Mouse (Mus musculus): ENCODE data around the gene Rgs6. TPM values are rescaled to one million over a fixed set of nuclear protein-coding genes. Genes with fewer than 3 reads are reported as not detected.

The Rgs6 gene
- polyA plus RNA-seq, 1 experiment from 2014 or later = 0.69 TPM

DNA sequence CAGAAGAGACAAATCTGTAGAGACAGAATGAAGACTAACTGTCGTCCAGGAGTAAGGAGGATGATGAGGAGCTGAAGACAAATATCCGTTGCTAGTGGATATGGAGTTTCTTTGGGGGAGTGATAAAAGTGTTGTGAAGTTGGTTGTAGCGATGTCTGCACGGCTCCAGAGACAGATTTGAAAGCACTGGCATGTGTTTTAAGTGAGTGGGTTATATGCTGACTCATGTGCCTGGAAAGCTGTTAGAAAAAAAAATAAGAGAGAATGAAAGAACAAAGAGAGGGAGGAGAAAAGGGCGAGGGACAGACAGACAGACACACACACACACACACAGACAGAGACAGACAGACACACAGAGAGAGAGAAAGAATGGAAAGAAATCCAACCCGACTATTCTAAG is 580.2 kb downstream of the Rgs6 start:
- Histone ChIP-seq H3K36me3 (ENCODE audit: control insufficient read depth, insufficient read depth, low read length) (no peaks in the 10 kb centered on the region), H3K27ac (ENCODE audit: low read depth, low read length) (no peak overlapping the region), H3K4me3 (ENCODE audit: low read depth, low read length) (no peak overlapping the region), H3K4me2 (ENCODE audit: low read depth) (no peak overlapping the region), H3K9ac (ENCODE audit: low read length) (no peak overlapping the region), H3K9me3 (ENCODE audit: control insufficient read depth, low read length) (no peaks in the 10 kb centered on the region), H3K4me1 (ENCODE audit: control insufficient read depth, insufficient read depth, low read length) (no peaks in the 10 kb centered on the region), H3K27me3 (ENCODE audit: control insufficient read depth, insufficient read depth, low read length) (no peaks in the 10 kb centered on the region)
- 89% methylated on average over 6 of the region's 6 CpGs for WGBS
- DNase-seq (ENCODE audit: low spot score) (no peak), ATAC-seq (ENCODE audit: insufficient read depth, low FRiP score, low TSS enrichment) (no peak)

- DNase-seq (ENCODE audit: low spot score) (no peak), ATAC-seq (ENCODE audit: insufficient read depth, low FRiP score, low TSS enrichment) (no peak)
- Histone ChIP-seq H3K9me3 (ENCODE audit: control insufficient read depth, low read length) (no peaks in the 10 kb centered on the region), H3K27ac (ENCODE audit: low read depth, low read length) (no peak overlapping the region), H3K27me3 (ENCODE audit: control insufficient read depth, insufficient read depth, low read length) (no peaks in the 10 kb centered on the region), H3K9ac (ENCODE audit: low read length) (no peak overlapping the region), H3K4me2 (ENCODE audit: low read depth) (no peak overlapping the region), H3K4me3 (ENCODE audit: low read depth, low read length) (no peak overlapping the region), H3K4me1 (ENCODE audit: control insufficient read depth, insufficient read depth, low read length) (no peaks in the 10 kb centered on the region), H3K36me3 (ENCODE audit: control insufficient read depth, insufficient read depth, low read length) (no peaks in the 10 kb centered on the region)
- 72% methylated on average over 12 of the region's 12 CpGs for WGBS
Measured at GRCm38 (mm10) chr12:83169495-83170209, 581.6 kb downstream of the Rgs6 start.

DNA sequence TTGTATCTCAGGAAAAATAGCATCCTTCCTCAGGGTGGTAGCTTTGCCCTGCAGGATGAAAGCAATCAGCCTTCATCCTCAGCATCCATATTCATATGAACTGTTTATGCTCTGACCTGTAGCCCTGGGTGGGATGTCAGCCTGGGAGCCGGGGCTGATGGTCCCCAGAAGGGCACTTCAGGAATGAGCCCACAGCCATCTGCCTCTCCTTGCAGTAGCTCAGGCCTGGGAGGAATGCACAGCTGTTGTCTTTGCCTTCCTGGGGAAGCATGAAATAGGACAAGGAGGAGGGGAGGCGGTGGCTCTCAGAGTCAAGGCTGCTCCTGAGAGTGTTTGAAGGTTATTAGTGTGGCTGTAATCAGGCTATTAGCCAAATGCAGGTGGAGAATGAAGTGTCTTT is 590.7 kb downstream of the Rgs6 start:
- whole genome bisulfite sequencing = 53% methylated on average over 2 of the region's 2 CpGs
- H3K27ac ChIP-seq (ENCODE audit: low read depth, low read length) = no peak overlapping the region

GRCm38 (mm10) chr12:83179860-83180259 is 591.8 kb downstream of the Rgs6 start:
- Histone ChIP-seq H3K9me3 (ENCODE audit: control insufficient read depth, low read length) (no peaks in the 10 kb centered on the region), H3K27me3 (ENCODE audit: control insufficient read depth, insufficient read depth, low read length) (no peaks in the 10 kb centered on the region), H3K9ac (ENCODE audit: low read length) (no peak overlapping the region), H3K4me1 (ENCODE audit: control insufficient read depth, insufficient read depth, low read length) (no peaks in the 10 kb centered on the region), H3K27ac (ENCODE audit: low read depth, low read length) (no peak overlapping the region), H3K4me3 (ENCODE audit: low read depth, low read length) (no peak overlapping the region), H3K36me3 (ENCODE audit: control insufficient read depth, insufficient read depth, low read length) (no peaks in the 10 kb centered on the region), H3K4me2 (ENCODE audit: low read depth) (no peak overlapping the region)
- no peak for DNase-seq (ENCODE audit: low spot score)
- 81% methylated on average over 1 of the region's 1 CpGs for WGBS
- no peak for ATAC-seq (ENCODE audit: insufficient read depth, low FRiP score, low TSS enrichment)

More for the DNA sequence above, 590.7 kb downstream of the Rgs6 start:
- Histone ChIP-seq H3K4me3 (ENCODE audit: low read depth, low read length) (no peak overlapping the region), H3K9me3 (ENCODE audit: control insufficient read depth, low read length) (no peaks in the 10 kb centered on the region), H3K4me2 (ENCODE audit: low read depth) (no peak overlapping the region), H3K36me3 (ENCODE audit: control insufficient read depth, insufficient read depth, low read length) (no peaks in the 10 kb centered on the region), H3K9ac (ENCODE audit: low read length) (no peak overlapping the region), H3K27me3 (ENCODE audit: control insufficient read depth, insufficient read depth, low read length) (no peaks in the 10 kb centered on the region), H3K4me1 (ENCODE audit: control insufficient read depth, insufficient read depth, low read length) (no peaks in the 10 kb centered on the region)
- ATAC-seq (ENCODE audit: insufficient read depth, low FRiP score, low TSS enrichment) (no peak), DNase-seq (ENCODE audit: low spot score) (no peak)

- no peaks in the 10 kb centered on the region for H3K36me3 ChIP-seq (ENCODE audit: control insufficient read depth, insufficient read depth, low read length)
- no peaks in the 10 kb centered on the region for H3K4me1 ChIP-seq (ENCODE audit: control insufficient read depth, insufficient read depth, low read length)
- H3K4me2 ChIP-seq (ENCODE audit: low read depth) = no peak overlapping the region
- 76% methylated on average over 6 of the region's 6 CpGs for WGBS
- H3K27ac ChIP-seq (ENCODE audit: low read depth, low read length) = no peak overlapping the region
- H3K4me3 ChIP-seq (ENCODE audit: low read depth, low read length) = no peak overlapping the region
- ATAC-seq (ENCODE audit: insufficient read depth, low FRiP score, low TSS enrichment) (no peak), DNase-seq (ENCODE audit: low spot score) (no peak)
- H3K9ac ChIP-seq (ENCODE audit: low read length) = no peak overlapping the region
- no peaks in the 10 kb centered on the region for H3K27me3 ChIP-seq (ENCODE audit: control insufficient read depth, insufficient read depth, low read length)
- H3K9me3 ChIP-seq (ENCODE audit: control insufficient read depth, low read length) = no peaks in the 10 kb centered on the region
Measured at GRCm38 (mm10) chr12:83180561-83180960, 592.5 kb downstream of the Rgs6 start.

- Histone ChIP-seq H3K9ac (ENCODE audit: low read length) (no peak overlapping the region), H3K4me2 (ENCODE audit: low read depth) (no peak overlapping the region), H3K9me3 (ENCODE audit: control insufficient read depth, low read length) (no peaks in the 10 kb centered on the region), H3K36me3 (ENCODE audit: control insufficient read depth, insufficient read depth, low read length) (no peaks in the 10 kb centered on the region), H3K27ac (ENCODE audit: low read depth, low read length) (no peak overlapping the region), H3K4me1 (ENCODE audit: control insufficient read depth, insufficient read depth, low read length) (0 out of 2 replicates have a peak, but pooled peaks cover 3% of the 10 kb centered on the region), H3K27me3 (ENCODE audit: control insufficient read depth, insufficient read depth, low read length) (no peaks in the 10 kb centered on the region), H3K4me3 (ENCODE audit: low read depth, low read length) (no peak overlapping the region)
- DNase-seq (ENCODE audit: low spot score) (no peak), ATAC-seq (ENCODE audit: insufficient read depth, low FRiP score, low TSS enrichment) (no peak)
- whole genome bisulfite sequencing = 35% methylated on average over 3 of the region's 3 CpGs
Measured at GRCm38 (mm10) chr12:83201674-83202073, 613.6 kb downstream of the Rgs6 start.

- 72% methylated on average over 5 of the region's 5 CpGs for WGBS
- DNase-seq (ENCODE audit: low spot score) (no peak), ATAC-seq (ENCODE audit: insufficient read depth, low FRiP score, low TSS enrichment) (no peak)
- H3K4me2 ChIP-seq (ENCODE audit: low read depth) = no peak overlapping the region
- no peaks in the 10 kb centered on the region for H3K27me3 ChIP-seq (ENCODE audit: control insufficient read depth, insufficient read depth, low read length)
- no peaks in the 10 kb centered on the region for H3K9me3 ChIP-seq (ENCODE audit: control insufficient read depth, low read length)
- H3K4me1 ChIP-seq (ENCODE audit: control insufficient read depth, insufficient read depth, low read length) = 0 out of 2 replicates have a peak, but pooled peaks cover 3% of the 10 kb centered on the region
- H3K9ac ChIP-seq (ENCODE audit: low read length) = no peak overlapping the region
- H3K36me3 ChIP-seq (ENCODE audit: control insufficient read depth, insufficient read depth, low read length) = no peaks in the 10 kb centered on the region
- H3K27ac ChIP-seq (ENCODE audit: low read depth, low read length) = no peak overlapping the region
- H3K4me3 ChIP-seq (ENCODE audit: low read depth, low read length) = no peak overlapping the region
Measured at GRCm38 (mm10) chr12:83204361-83204760, 616.3 kb downstream of the Rgs6 start.

GRCm38 (mm10) chr12:83206866-83207265 is 618.8 kb downstream of the Rgs6 start:
- H3K27me3 ChIP-seq (ENCODE audit: control insufficient read depth, insufficient read depth, low read length) = no peaks in the 10 kb centered on the region
- no peak overlapping the region for H3K27ac ChIP-seq (ENCODE audit: low read depth, low read length)
- 74% methylated on average over 6 of the region's 6 CpGs for WGBS
- H3K4me1 ChIP-seq (ENCODE audit: control insufficient read depth, insufficient read depth, low read length) = no peaks in the 10 kb centered on the region
- ATAC-seq (ENCODE audit: insufficient read depth, low FRiP score, low TSS enrichment) (no peak), DNase-seq (ENCODE audit: low spot score) (no peak)
- H3K9ac ChIP-seq (ENCODE audit: low read length) = no peak overlapping the region
- H3K4me3 ChIP-seq (ENCODE audit: low read depth, low read length) = no peak overlapping the region
- H3K36me3 ChIP-seq (ENCODE audit: control insufficient read depth, insufficient read depth, low read length) = no peaks in the 10 kb centered on the region
- H3K4me2 ChIP-seq (ENCODE audit: low read depth) = no peak overlapping the region
- no peaks in the 10 kb centered on the region for H3K9me3 ChIP-seq (ENCODE audit: control insufficient read depth, low read length)

GRCm38 (mm10) chr12:83207481-83207880 is 619.4 kb downstream of the Rgs6 start:
- ATAC-seq (ENCODE audit: insufficient read depth, low FRiP score, low TSS enrichment) (no peak), DNase-seq (ENCODE audit: low spot score) (no peak)
- Histone ChIP-seq H3K36me3 (ENCODE audit: control insufficient read depth, insufficient read depth, low read length) (no peaks in the 10 kb centered on the region), H3K27me3 (ENCODE audit: control insufficient read depth, insufficient read depth, low read length) (no peaks in the 10 kb centered on the region), H3K9ac (ENCODE audit: low read length) (no peak overlapping the region), H3K27ac (ENCODE audit: low read depth, low read length) (no peak overlapping the region), H3K4me2 (ENCODE audit: low read depth) (no peak overlapping the region), H3K4me1 (ENCODE audit: control insufficient read depth, insufficient read depth, low read length) (no peaks in the 10 kb centered on the region), H3K4me3 (ENCODE audit: low read depth, low read length) (no peak overlapping the region), H3K9me3 (ENCODE audit: control insufficient read depth, low read length) (no peaks in the 10 kb centered on the region)
- 72% methylated on average over 5 of the region's 5 CpGs for WGBS

Measured in neural tube, embryonic 11.5 days (tissue).